Mouse (Mus musculus) kidney, adult 2 months (tissue): ENCODE measurements around the gene Cmtm5.

Experiments used
- CTCF ChIP-seq: fragments of 200-500 bp; conservative IDR thresholded peaks from 2 replicates; pipeline ENCODE4 v1.5.1; 2011; ENCODE audit warnings: low read depth, mild to moderate bottlenecking, control low read depth, low read length, moderate library complexity, mixed read lengths; ENCODE audit not compliant: insufficient read depth, insufficient read length
- POLR2A ChIP-seq: fragments of 200-500 bp; IDR thresholded peaks from one replicate; pipeline ENCODE4 v1.6.1; 2011; ENCODE audit warnings: low read depth, low read length, control low read depth

- TF ChIP-seq CTCF (no peak), POLR2A (no peak)
These were observed 45.9 kb downstream of the Cmtm5 start for GRCm38 (mm10) chr14:54981934-54982333.
